Mouse (Mus musculus) heart, postnatal 25 days (tissue): Measurements from ENCODE around the gene Gnat2. TPM values are rescaled to one million over a fixed set of nuclear protein-coding genes. Genes with fewer than 3 reads are reported as not detected.

Experiments
- DNase-seq: peaks from one replicate; pipeline ENCODE4 v3.0.0; 2022; ENCODE audit warnings: low spot score
- intact Hi-C: fragments of 180-260 bp; cut with DNase I; formaldehyde crosslinking; loops from one replicate; pipeline ENCODE4 v1.15.1; 2025
- total RNA-seq, 2 experiments: library from RNA; stranded (reverse); gene quantifications; 2 replicates each; pipeline ENCODE4 v1.2.3; 2021

Gene Gnat2
- total RNA-seq, 2 experiments from 2014 or later: not detected

DNA sequence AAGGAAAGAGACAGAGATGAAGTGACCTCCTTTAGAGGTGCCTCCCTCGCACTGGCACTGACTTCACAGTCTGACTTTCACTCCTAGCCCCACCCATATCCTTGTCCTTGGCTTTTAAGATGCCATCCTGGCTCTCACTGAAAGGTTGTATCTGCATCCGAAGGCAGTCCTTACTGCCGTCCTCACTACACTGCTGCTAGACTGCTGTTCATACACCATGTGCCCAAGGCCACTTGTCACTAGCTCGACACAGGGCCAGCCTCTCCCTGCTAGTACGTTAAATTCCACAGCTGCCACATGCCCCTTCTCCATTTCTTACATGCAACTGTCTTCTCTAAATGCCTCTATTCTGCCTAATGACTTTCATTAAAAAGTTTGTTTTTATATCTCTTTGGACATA, 18.7 kb downstream of the Gnat2 start:
- intact Hi-C loops: no loop called here
- DNase-seq: no peak

DNA sequence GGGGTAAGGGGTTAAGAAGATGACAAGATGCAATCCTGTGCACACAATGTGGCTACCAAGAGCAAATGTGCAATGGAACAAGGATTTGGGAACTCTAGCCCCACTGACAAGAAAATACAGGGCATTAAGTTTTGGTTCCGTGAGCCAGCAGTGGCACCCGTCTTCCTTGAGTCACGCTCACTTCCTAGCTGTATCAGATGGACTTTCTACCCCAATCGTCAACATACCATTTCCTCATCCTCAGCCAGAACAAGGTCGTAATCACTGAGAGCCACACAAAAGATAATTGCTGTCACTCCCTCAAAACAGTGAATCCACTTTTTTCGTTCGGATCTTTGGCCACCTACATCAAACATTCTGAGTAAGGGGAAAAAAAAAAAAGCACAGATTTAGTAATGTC, 19.7 kb downstream of the Gnat2 start:
- no peak for DNase-seq
- intact Hi-C loops: no loop called here

GRCm38 (mm10) chr3:108112666-108113065, 20.1 kb downstream of the Gnat2 start:
- intact Hi-C loops: no loop called here
- DNase-seq: no peak

DNA sequence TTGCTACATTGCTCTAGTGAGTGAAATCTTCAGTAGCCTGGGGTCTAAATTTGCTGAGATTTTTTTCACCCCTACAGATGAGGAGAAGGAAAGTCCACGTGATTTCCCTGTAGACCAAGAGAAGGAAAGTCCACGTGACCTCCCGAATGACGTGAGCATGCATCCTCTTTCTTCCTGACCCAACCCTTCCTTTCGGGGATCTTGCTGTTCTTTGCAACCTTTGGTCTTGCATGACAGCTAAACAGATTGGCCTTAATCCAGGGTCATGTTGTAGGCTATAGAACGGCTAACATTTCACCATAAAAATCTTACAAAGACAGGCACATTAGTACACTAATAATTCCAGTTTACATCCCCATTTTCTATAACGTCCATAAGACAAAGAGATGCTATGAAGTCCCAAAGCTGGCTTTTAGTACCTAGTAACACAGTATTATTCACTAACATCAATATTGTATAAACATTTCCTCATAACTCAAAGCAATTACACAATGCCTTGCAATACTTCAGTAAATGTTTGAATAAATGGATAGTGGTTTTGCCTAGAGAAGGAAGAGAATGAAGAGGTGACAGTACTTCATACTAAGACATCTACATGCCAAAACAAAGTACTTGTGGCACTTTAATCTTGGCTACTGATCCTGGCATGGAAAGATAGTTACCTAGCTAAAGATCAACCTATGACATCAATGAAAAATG, 21.2 kb downstream of the Gnat2 start:
- intact Hi-C loops: no loop called here
- DNase-seq: no peak

DNA sequence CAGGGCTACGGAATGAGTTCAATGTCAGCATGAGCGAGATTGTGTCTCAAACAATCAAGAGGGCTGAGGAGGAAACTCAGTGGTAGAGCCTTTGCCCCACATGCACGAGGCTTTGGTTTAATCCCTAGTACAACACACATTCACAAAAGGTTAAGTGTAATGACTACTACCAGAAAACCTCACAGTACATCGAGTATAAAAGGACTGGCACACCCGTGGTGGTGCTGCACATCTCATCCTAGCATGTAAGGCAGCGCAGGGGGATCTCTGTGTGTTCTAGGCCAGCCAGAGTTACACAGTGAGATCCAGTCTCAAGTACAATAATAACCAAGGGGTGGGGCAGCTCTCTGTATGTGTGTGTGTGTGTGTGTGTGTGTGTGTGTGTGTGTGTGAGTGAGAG, 24.9 kb downstream of the Gnat2 start:
- intact Hi-C loops: no loop called here
- no peak for DNase-seq

GRCm38 (mm10) chr3:108121101-108121500, 28.5 kb downstream of the Gnat2 start:
- DNase-seq: no peak
- intact Hi-C loops: no loop called here

DNA sequence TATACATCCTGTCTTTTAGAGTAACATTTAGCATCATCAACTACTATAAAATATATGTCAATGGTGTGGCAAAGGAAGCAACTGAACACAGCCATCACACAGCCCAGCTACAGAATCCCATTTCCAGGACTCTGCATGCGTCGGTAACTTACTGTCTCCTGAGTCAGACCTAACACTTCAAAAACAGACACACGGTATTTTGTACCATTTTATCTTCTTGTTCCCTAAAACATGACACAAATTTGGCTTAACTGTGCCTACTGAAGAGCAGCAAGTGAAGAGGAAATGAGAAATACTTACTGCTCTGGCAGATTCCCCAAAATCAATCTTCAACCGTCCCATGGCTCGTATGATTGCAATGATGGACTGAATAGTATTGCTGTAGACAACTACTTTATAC, 30.7 kb downstream of the Gnat2 start:
- DNase-seq: no peak
- intact Hi-C loops: no loop called here

GRCm38 (mm10) chr3:108124131-108124530, 31.5 kb downstream of the Gnat2 start:
- no peak for DNase-seq
- intact Hi-C loops: no loop called here

DNA sequence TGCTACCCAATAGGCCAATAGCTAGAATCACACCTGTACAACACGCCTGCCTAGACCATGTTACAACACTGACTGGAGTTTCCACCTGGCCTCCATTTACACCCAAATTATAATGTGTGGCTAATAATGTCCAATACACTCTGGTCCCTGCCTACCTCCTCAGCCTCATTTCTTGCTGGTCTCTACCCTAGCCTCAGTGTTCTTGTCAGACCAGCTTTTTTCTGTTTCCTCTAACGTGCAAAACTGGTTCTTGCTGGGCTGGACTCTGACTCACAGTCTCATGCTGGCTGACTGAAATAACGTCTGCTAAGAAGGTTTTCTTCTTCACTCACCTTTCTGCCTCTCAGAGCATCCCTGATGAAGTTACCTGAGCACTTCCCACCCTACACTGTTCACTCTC, 33.7 kb downstream of the Gnat2 start:
- DNase-seq: no peak
- intact Hi-C loops: no loop called here

GRCm38 (mm10) chr3:108128520-108128919, 35.9 kb downstream of the Gnat2 start:
- intact Hi-C loops: no loop called here
- no peak for DNase-seq

DNA sequence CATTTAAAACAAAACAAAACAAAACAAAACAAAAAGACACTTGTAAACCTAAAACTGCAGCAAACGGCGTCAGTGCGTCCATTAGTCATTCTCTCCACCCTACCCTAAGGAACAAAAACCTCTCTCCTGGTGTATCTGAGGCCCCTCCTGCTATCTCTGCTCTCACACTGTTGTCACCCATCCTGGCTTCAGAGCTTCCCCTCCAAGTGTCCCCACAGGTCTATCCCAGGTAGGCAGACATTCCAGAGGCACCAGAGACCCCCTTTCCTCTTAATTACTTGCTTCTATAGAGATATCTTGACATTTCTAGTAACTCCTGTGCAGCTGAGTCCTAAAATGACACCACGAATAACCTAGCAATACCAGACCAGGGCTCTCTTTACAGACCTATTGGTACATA, 36.8 kb downstream of the Gnat2 start:
- no peak for DNase-seq
- intact Hi-C loops: no loop called here

DNA sequence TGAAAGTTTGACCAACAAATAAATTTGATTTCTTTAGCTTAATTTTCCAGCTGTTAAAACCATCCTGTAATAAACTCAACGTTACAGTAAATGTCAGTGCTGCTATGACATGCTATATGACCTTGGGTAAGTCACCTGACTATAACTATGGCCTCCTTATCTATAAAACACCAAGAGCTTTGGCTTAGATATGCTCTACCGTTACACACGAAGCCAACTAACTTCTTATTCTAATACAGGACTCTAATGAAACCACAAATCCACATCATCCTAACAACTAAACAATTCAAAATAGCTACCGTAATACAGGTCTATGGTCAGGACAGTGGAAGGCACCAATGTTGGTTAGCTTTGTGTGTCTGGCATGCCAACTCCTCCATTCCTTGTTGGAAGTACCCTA, 37.2 kb downstream of the Gnat2 start:
- intact Hi-C loops: no loop called here
- DNase-seq: no peak

DNA sequence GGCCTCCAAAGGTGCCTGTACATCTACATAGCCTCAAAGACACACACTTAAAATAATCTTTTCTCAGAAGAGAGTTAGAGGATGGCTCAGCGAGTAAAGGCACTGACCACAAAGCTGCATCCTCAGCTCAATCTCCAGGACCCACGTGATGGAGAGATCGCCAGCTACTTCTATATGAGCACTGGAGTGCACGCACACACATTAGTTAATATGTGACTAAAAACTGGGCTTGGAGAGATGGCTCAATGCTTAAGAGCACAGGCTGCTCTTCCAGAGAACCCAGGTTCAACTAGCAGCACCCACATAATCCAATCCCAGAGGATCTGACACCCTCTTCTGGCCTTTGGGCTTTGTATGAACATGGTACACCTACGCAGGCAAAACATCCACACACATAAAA, 38.6 kb downstream of the Gnat2 start:
- DNase-seq: no peak
- intact Hi-C loops: no loop called here

- DNase-seq: no peak
Measured at GRCm38 (mm10) chr3:108131821-108132220, 39.2 kb downstream of the Gnat2 start.

GRCm38 (mm10) chr3:108132484-108132883, 39.9 kb downstream of the Gnat2 start:
- no peak for DNase-seq
- intact Hi-C loops: no loop called here

More at GRCm38 (mm10) chr3:108131821-108132220, 39.2 kb downstream of the Gnat2 start:
- intact Hi-C loops: no loop called here

DNA sequence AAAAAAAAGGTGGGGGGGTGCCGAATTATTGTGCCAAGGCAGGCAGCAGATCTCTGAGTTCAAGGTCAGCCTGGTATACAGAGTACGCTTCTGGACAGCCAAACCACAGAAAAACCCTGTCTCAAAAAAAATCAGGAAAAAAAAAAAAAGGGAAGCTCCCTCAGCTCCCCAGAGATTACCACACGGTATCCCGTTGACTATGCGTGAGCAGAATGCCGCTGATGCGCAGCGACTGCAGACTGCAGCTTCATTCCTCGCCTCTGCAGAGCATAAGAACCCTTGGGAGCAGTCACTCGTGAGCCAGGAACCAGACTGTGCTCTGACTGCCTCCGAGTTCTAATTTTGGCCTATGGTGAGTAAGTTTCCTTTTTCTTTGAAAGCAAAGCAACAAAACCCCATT, 42.1 kb downstream of the Gnat2 start:
- DNase-seq: no peak
- intact Hi-C loops: no loop called here

GRCm38 (mm10) chr3:108139113-108139512, 46.5 kb downstream of the Gnat2 start:
- intact Hi-C loops: no loop called here

GRCm38 (mm10) chr3:108140786-108141185, 48.2 kb downstream of the Gnat2 start:
- no peak for DNase-seq
- intact Hi-C loops: no loop called here

More at GRCm38 (mm10) chr3:108139113-108139512, 46.5 kb downstream of the Gnat2 start:
- DNase-seq: no peak

GRCm38 (mm10) chr3:108145534-108146445, 53.2 kb downstream of the Gnat2 start, which contains the start of gene Gnai3:
Gene Gnai3, minus strand, starts transcription at chr3:108146146.
- peak; percentile 85 for DNase-seq
- intact Hi-C loops: loop anchor here (5.0 kb wide), 3 partner anchors 128 to 448 kb away; partner anchors contain the start of genes Ahcyl1 and Gstm1

- DNase-seq: no peak
Measured at GRCm38 (mm10) chr3:108146671-108147070, 54.1 kb downstream of the Gnat2 start.

More at GRCm38 (mm10) chr3:108146671-108147070, 54.1 kb downstream of the Gnat2 start:
- intact Hi-C loops: loop anchor here (5.0 kb wide), 3 partner anchors 129 to 449 kb away; partner anchors contain the start of genes Ahcyl1 and Gstm1
